ENCODE assay signal across 21 mouse cellular contexts in the genomic region with DNA sequence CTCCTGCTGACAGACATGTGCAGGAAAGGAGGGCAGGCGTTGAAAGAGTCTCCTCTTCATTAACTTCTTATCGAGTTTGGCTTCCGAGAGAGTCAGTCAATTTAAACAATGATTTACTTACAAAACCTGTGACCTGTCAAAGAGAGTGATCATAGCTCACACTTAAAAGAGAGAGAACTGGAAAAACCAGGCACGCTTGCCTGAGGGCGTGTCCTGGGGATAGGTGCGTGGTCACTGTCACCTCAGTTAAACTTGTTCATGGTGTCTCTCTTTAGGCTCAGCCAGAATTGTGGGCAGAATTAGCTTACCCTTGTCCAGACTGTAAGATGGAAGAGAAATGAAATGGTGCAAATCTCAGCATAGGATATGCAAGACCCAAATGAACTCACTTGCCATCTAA.
"Had no signal": no experiment of that assay in that cellular context is flagged by ENCODE, and none has a peak within 500 bp of the region (broad histone marks: within the 10 kb centered on the region; RNA-seq: fewer than 3 reads in every experiment).

No protein-coding gene starts in this region.

- H3K27me3 ChIP-seq: heart, embryonic 12.5 days; hindbrain, embryonic 13.5 days; hindbrain, embryonic 15.5 days; limb, embryonic 12.5 days; liver, embryonic 13.5 days had no signal

- H3K36me3 ChIP-seq: heart, embryonic 10.5 days; heart, embryonic 12.5 days; hindbrain, embryonic 13.5 days; hindbrain, embryonic 15.5 days; limb, embryonic 10.5 days; limb, embryonic 12.5 days; liver, embryonic 13.5 days had no signal

- H3K4me2 ChIP-seq: heart, embryonic 12.5 days; hindbrain, embryonic 13.5 days; limb, embryonic 12.5 days; liver, embryonic 11.5 days; liver, embryonic 13.5 days had no signal

- H3K27ac ChIP-seq: gastrocnemius, adult 2 months; heart, embryonic 10.5 days; hindbrain, embryonic 13.5 days; hindbrain, postnatal 0 days; limb, embryonic 10.5 days; limb, embryonic 12.5 days; liver, embryonic 13.5 days had no signal

- H3K4me3 ChIP-seq: gastrocnemius, adult 2 months; heart, embryonic 10.5 days; heart, embryonic 12.5 days; hindbrain, embryonic 13.5 days; hindbrain, embryonic 15.5 days; limb, embryonic 10.5 days; limb, embryonic 12.5 days; liver, embryonic 13.5 days had no signal

- H3K9me3 ChIP-seq: heart, embryonic 10.5 days; heart, embryonic 12.5 days; hindbrain, embryonic 13.5 days; hindbrain, embryonic 15.5 days; limb, embryonic 10.5 days; limb, embryonic 12.5 days; liver, embryonic 13.5 days had no signal

- H3K4me1 ChIP-seq: liver, embryonic 13.5 days had no signal

- H3K9ac ChIP-seq: heart, embryonic 12.5 days; hindbrain, embryonic 13.5 days; hindbrain, embryonic 15.5 days; limb, embryonic 12.5 days; liver, embryonic 13.5 days had no signal

- DNase-seq: gastrocnemius, adult 2 months; gastrocnemius, postnatal 10 days; gastrocnemius, postnatal 25 days; heart, adult 18-20 months; heart, postnatal 10 days; kidney, adult 11 months; kidney, adult 2 months; kidney, postnatal 10 days; kidney, postnatal 36 days; layer of hippocampus, adult 9-11 months; layer of hippocampus, postnatal 36 days; liver; liver, embryonic 13.5 days had no signal
